Mouse (Mus musculus) C2C12 (cell line): Measurements from ENCODE around the gene Nfib.

ENCODE experiments used
- CTCF ChIP-seq: IDR thresholded peaks from one replicate; pipeline ENCODE4 v1.5.1; 2011; ENCODE audit not compliant: control insufficient read depth, insufficient read depth, insufficient read length
- MAX ChIP-seq: IDR thresholded peaks from one replicate; pipeline ENCODE4 v1.6.1; 2011; ENCODE audit warnings: mild to moderate bottlenecking, control low read depth

- TF ChIP-seq CTCF: no peak
- no peak for TF ChIP-seq MAX
Observed at GRCm38 (mm10) chr4:82734765-82735481, 29.4 kb upstream of the Nfib start.
